Mouse (Mus musculus): Measurements from ENCODE around the gene Entpd3.
A peak's percentile ranks its signal among the peaks of the same experiment; 100 is the strongest.
"Not testable (repeated sequence)": the region's sequence is repeated elsewhere in the genome, so short reads cannot be mapped to it uniquely, and the experiment has no call there.

Entpd3 gene

GRCm38 (mm10) chr9:120539662-120540251, at the start of gene Entpd3:
TSS of gene Entpd3 (plus strand) at chr9:120539818.
- DNase-seq = peak; percentile 20

- no peak for DNase-seq
Measured at GRCm38 (mm10) chr9:120491509-120491908, 48.1 kb upstream of the Entpd3 start.

- DNase-seq = no peak
Measured at GRCm38 (mm10) chr9:120492010-120492399, 47.6 kb upstream of the Entpd3 start, which contains the start of gene Eif1b. TSS of gene Eif1b (plus strand) at chr9:120492232.

- peak; percentile 88 for DNase-seq
Measured at GRCm38 (mm10) chr9:120492400-120493351, 46.9 kb upstream of the Entpd3 start.

- no peak for DNase-seq
Measured at GRCm38 (mm10) chr9:120493781-120494180, 45.8 kb upstream of the Entpd3 start.

- peak; percentile 80 for DNase-seq
Measured at GRCm38 (mm10) chr9:120496691-120497090, 42.9 kb upstream of the Entpd3 start.

GRCm38 (mm10) chr9:120497983-120498382, 41.6 kb upstream of the Entpd3 start:
- DNase-seq = no peak

GRCm38 (mm10) chr9:120501191-120501902, 38.3 kb upstream of the Entpd3 start:
- DNase-seq = no peak

- peak; percentile 81 for DNase-seq
Measured at GRCm38 (mm10) chr9:120502013-120502412, 37.6 kb upstream of the Entpd3 start.

GRCm38 (mm10) chr9:120504423-120504822, 35.2 kb upstream of the Entpd3 start:
- DNase-seq = no peak

- peak; percentile 33 for DNase-seq
Measured at GRCm38 (mm10) chr9:120511781-120512180, 27.8 kb upstream of the Entpd3 start.

GRCm38 (mm10) chr9:120516720-120517119, 22.9 kb upstream of the Entpd3 start:
- DNase-seq = peak; percentile 20

- DNase-seq = no peak
Measured at GRCm38 (mm10) chr9:120518946-120519345, 20.7 kb upstream of the Entpd3 start.

GRCm38 (mm10) chr9:120519469-120520125, 20.0 kb upstream of the Entpd3 start:
- no peak for DNase-seq

- no peak for DNase-seq
Measured at GRCm38 (mm10) chr9:120521161-120521560, 18.5 kb upstream of the Entpd3 start.

- DNase-seq = no peak
Measured at GRCm38 (mm10) chr9:120527270-120527669, 12.3 kb upstream of the Entpd3 start.

- DNase-seq = no peak
Measured at GRCm38 (mm10) chr9:120527919-120528318, 11.7 kb upstream of the Entpd3 start.

GRCm38 (mm10) chr9:120528815-120529510, 10.7 kb upstream of the Entpd3 start:
- DNase-seq = no peak

GRCm38 (mm10) chr9:120530471-120530870, 9.1 kb upstream of the Entpd3 start:
- DNase-seq = no peak

- no peak for DNase-seq
Measured at GRCm38 (mm10) chr9:120532062-120532461, 7.6 kb upstream of the Entpd3 start.

GRCm38 (mm10) chr9:120532691-120533090, 6.9 kb upstream of the Entpd3 start:
- DNase-seq = no peak

- not testable (repeated sequence) for DNase-seq
Measured at GRCm38 (mm10) chr9:120533446-120533950, 6.1 kb upstream of the Entpd3 start.

Data from kidney, postnatal 14 days (tissue).